Mouse (Mus musculus) gastrocnemius, postnatal 14 days (tissue): ENCODE results near the gene Cyb5d2. TPM values are rescaled to one million over a fixed set of nuclear protein-coding genes. Genes with fewer than 3 reads are reported as not detected.

Experiments used
- DNase-seq: peaks from one replicate; pipeline ENCODE4 v3.0.0; 2021; ENCODE audit warnings: mixed read lengths
- intact Hi-C: fragments of 180-260 bp; cut with DNase I; formaldehyde crosslinking; loops from one replicate; pipeline ENCODE4 v1.15.1; 2025; ENCODE audit warnings: low total_unique reads
- long read RNA-seq, 2 experiments: library from polyadenylated mRNA; stranded (forward); transcript quantifications; one replicate each; pipeline ENCODE4 v2.0.0; 2021
- total RNA-seq, 2 experiments: library from RNA; stranded (reverse); gene quantifications; 2 replicates each; pipeline ENCODE4 v1.2.3; 2021

Gene Cyb5d2
- total RNA-seq: 1 to 10 TPM; 8.6 to 9.0 TPM
- long read RNA-seq, experiment 1, transcript Cyb5d2-201 (4 exons, 2,393 nt): major isoform, 5 of 7 reads
- long read RNA-seq, experiment 1, partial matches to known transcripts: 0 of 7 reads
- long read RNA-seq, experiment 1, other reads (novel, unspliced or antisense): 0 of 7 reads
- long read RNA-seq, experiment 2, transcript Cyb5d2-203 (4 exons, 2,158 nt): major isoform, 6 of 13 reads
- long read RNA-seq, experiment 2, partial matches to known transcripts: 0 of 13 reads
- long read RNA-seq, experiment 2, other reads (novel, unspliced or antisense): 2 of 13 reads

DNA sequence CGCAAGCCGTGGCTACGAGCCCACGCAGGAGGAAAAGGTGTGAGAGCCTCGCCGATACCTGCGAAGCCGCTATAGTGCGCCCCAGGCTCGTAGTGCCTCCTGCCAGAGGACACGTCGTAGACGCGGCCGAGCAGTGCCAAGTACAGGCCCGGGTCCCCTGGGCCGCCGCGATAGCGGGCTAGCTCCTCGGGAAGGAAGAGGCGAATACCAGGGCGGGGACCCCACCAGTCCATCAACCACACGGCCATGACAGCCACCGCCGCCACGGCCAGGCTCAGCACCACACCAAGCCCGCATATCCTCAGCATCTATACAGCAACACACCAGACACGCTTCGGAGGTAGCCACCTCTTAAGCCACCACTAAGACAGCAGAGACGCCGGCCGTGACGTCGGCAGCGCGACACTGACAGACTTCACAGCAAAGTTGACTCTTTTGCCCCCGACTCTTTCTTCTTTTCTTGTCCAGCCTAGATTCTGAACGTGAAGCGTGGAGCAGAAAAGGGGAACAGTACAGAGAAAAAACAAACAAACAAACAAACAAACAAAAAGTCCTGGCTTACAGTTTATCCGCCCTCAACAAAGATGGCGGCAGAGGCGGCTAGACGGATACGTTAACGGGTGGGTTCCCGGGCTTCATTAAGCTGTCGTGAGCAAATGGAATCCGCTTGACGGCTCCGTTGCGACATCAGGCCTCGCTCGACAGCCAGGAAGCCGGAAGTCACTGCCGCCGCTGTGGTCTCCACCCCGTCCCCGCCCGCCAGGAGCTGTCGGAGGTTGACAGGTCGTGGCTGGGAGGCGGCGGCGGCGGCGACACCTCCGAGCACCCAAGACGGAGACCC, at the start of gene Cyb5d2, which contains the start of gene Zzef1:
Cyb5d2 (minus strand) TSS at position 688 of the 841 bp plus-strand sequence.
Zzef1 (plus strand) TSS at position 772 of the 841 bp plus-strand sequence.
- peak; percentile 95 for DNase-seq
- intact Hi-C loops: no loop called here

DNA sequence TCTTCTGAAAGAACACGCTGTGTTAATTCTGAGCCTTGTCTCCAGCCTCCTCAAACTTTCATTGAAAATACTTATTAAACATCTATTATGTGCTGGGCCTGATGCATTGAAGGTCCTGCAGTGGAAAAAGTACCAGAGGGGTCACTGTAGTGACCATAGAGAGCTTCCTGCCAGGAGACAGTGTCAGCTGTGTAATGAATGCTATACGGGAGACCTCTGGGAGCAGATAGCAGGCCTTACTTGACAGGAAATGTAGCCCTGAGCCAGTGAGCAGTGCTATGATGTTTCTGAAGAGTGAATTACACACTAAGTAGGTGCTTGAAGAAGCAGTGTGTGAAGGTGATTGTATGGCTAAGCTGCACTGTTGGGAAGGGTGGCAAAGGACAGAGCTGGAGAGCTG, 49.6 kb upstream of the Cyb5d2 start:
- intact Hi-C loops: no loop called here

DNA sequence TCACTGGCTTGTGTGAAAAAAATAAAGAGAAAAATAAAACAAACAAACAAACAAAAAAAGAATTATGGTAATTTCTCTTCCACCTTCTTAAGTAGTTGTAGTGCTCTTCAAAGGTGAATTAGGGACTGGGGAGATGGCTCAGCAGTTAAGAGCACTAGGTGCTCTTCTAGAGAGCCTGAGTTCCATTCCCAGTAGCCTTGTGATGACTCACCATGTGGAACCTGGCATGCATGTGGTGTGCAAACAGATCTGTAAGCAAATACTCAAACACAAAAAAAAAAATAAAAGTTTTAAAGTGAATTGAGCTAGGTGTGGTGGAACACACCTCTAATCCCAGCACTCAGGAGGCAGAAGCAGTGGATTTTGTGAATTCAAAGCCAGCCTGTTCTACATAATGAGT, 47.6 kb upstream of the Cyb5d2 start:
- intact Hi-C loops: no loop called here

More for the DNA sequence above, 49.6 kb upstream of the Cyb5d2 start:
- no peak for DNase-seq

DNA sequence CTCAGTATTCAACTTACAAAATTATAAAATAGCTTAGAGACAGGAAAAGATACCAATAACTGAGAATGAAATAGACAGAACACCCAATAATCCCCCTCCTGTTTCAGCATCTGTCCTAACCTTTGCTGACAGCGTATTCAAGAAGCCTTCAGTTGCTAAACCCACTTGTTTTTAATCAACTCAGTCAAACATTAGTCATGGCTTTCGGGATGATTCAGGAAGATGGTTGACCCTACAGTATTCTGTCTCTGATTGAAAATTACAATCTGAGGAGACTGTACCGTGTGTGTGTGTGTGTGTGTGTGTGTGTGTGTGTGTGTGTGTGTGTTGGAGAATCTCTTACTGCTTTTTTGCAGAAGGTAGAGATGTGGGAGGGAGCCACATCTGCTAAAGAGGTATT, 46.8 kb upstream of the Cyb5d2 start:
- DNase-seq: no peak
- intact Hi-C loops: no loop called here

More for the DNA sequence above, 47.6 kb upstream of the Cyb5d2 start:
- no peak for DNase-seq

GRCm38 (mm10) chr11:72829869-72830268, 33.9 kb upstream of the Cyb5d2 start:
- intact Hi-C loops: no loop called here
- DNase-seq: no peak

GRCm38 (mm10) chr11:72821041-72821440, 25.1 kb upstream of the Cyb5d2 start:
- no peak for DNase-seq
- intact Hi-C loops: no loop called here

GRCm38 (mm10) chr11:72818067-72818466, 22.1 kb upstream of the Cyb5d2 start:
- no peak for DNase-seq
- intact Hi-C loops: no loop called here

DNA sequence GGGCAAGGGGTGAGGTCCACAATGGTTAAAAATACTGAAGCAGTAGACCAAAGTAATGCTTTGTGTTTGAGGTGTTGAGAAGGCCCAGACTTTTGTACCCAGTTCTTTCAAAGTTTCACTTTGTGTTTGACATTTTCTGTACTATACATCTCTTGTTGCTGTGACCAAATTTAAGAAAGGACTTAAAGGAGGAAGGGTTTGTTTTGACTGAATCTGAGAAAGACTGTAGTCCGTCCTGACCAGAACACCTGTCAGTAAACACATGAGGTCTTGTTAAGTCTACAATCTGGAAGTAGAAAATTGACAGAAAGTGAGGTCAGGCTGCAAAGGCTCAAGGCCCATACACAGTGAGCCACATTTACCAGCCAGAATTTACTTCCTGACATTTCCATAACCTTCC, 20.9 kb upstream of the Cyb5d2 start:
- no peak for DNase-seq
- intact Hi-C loops: no loop called here

DNA sequence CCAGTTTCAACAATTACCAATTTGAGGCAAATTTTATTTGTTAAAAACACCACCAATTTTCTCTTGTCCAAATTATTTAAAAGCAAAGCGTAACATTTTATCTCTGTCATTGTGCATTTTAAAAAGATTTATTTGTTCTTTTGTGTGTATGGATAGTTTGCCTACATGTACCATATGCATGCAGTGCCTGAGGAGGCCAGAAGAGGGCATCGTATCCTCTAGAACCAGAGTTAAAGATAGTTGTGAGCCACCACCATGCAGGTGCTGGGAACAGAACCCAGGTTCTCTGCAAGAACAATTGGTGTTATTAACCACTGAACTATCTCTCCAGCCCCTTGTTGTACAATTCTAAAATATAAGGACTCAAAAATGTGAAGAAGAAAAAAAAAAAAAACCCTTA, 18.2 kb upstream of the Cyb5d2 start:
- intact Hi-C loops: no loop called here
- no peak for DNase-seq

DNA sequence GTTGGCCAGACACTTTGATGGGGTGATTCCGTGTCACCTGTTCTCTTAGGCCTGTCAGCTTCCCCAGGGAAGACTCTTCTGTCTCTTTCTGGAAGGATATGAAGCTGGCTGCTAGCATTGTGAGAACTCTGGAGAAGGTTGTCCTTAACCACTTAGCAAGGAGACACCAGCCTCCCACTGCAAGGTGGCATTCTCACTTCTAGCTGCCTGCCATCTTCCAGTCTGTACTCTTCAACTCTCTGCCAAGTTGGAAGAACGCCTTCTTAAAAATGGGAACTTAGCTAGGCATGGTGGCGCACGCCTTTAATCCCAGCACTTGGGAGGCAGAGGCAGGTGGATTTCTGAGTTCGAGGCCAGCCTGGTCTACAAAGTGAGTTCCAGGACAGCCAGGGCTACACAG, 17.7 kb upstream of the Cyb5d2 start:
- intact Hi-C loops: no loop called here
- no peak for DNase-seq

GRCm38 (mm10) chr11:72807992-72808391, 12.1 kb upstream of the Cyb5d2 start:
- no peak for DNase-seq
- intact Hi-C loops: no loop called here

DNA sequence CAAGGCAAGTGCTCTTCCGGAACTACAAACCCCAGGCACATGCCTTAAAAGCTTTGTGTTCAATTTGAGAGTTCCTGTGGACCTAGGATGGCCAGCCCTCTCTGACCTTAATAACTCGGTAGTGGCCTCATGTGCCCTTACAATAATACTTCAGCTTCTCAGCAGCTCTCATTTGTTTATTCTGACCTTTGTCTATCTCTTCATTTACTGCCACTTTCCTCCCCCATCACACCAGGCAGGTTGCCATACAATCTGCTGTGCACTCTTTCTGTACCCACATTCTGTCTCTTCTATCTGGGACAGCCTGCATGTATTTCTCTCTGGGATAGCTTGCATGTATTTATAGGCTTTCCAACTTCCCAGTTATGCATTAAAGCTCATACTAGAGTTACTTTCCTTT, 10.6 kb upstream of the Cyb5d2 start:
- intact Hi-C loops: no loop called here
- DNase-seq: no peak

DNA sequence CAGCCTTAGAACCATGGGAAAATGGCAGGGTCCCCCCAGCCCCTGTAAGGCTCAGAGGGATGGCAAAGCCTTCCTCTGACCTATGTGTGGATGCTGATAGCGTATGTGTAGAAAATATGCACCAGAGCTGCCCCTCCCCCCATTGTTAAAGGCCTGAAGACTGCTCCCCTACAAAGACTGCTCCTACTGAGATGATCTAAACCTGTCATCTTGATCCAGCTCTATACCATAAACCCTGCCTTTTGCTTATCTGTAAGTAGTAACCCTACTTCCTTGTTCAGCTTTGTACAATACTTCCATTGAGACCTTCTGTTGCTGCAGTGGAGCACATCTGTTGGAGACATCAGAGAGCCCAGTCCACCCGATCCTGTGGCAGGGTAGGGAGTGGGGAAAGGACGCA, 9.3 kb upstream of the Cyb5d2 start:
- intact Hi-C loops: no loop called here
- no peak for DNase-seq

- no peak for DNase-seq
- intact Hi-C loops: no loop called here
Measured at GRCm38 (mm10) chr11:72804586-72804985, 8.6 kb upstream of the Cyb5d2 start.

DNA sequence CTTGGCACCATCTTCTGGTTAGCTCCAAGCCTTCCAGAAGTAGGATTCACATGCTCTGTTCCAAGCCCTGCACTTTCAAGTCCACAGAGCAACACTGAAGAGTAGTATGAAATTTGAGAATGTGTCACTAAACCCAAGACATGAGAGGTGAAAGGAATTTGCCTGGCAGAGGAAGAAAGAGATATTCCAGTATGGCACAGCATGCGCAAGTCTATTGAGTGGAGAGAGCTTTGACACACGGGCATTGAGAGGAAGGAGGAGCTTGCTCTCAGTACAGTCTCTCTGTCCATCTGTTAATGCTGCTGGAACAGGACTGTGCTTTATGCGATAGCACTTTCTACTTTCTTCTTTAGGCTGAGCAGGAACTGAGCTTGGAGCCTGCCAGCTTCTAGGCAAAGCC, 7.1 kb upstream of the Cyb5d2 start:
- intact Hi-C loops: no loop called here
- no peak for DNase-seq

- no peak for DNase-seq
Measured at GRCm38 (mm10) chr11:72801182-72801581, 5.2 kb upstream of the Cyb5d2 start.

GRCm38 (mm10) chr11:72798112-72798511, 2.2 kb upstream of the Cyb5d2 start:
- DNase-seq: no peak
- intact Hi-C loops: no loop called here

More at GRCm38 (mm10) chr11:72801182-72801581, 5.2 kb upstream of the Cyb5d2 start:
- intact Hi-C loops: no loop called here

- intact Hi-C loops: no loop called here
- no peak for DNase-seq
Measured at GRCm38 (mm10) chr11:72796773-72797338, 914 bp upstream of the Cyb5d2 start.

- peak; percentile 36 for DNase-seq
- intact Hi-C loops: no loop called here
Measured at GRCm38 (mm10) chr11:72796296-72796687, 350 bp upstream of the Cyb5d2 start.

GRCm38 (mm10) chr11:72795149-72795454, 840 bp downstream of the Cyb5d2 start:
- DNase-seq: no peak
- intact Hi-C loops: no loop called here

DNA sequence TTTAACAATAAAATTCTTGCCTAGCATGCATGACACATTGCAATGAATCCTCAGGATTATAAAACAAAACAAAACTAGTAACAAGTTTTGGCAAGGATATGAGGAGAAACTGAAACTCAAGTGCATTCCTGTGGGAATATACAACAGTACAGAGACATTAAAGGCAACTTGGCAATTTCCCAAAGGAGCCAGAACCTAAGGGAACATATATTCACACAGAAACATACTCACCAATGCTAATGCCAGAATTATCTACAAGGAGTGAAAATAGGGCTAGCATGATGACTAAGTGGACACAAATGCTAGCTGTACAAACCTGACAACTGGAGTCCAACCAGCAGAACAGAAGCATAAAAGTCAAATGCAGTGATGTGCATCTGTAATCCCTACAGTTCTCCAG, 3.9 kb downstream of the Cyb5d2 start:
- intact Hi-C loops: no loop called here
- DNase-seq: no peak
